Mouse (Mus musculus): Measurements from ENCODE around the gene Pilrb1. TPM values are rescaled to one million over a fixed set of nuclear protein-coding genes. Genes with fewer than 3 reads are reported as not detected.

Gene Pilrb1
- polyA plus RNA-seq, 1 experiment from 2014 or later = 4.3 TPM

DNA sequence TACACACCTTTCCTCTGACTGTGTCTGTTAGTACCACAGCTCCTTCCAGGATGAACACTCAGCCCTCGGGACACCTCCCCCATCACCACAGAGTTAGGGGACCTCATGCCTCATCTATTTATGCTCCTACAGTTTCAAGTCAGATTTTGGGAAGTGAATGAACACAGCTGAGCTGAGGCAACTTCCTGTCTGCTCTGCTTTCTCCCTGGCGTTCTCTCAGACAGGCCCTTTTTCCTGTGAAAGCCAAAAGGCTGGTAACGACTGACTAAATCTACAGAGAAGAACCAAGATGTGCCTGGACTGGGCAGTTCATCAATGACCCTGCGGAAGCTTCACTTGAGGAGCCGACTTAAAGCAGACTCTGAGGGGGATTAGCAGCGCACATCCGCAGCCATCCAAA is 27.7 kb downstream of the Pilrb1 start:
- Histone ChIP-seq H3K27me3 (replicated peaks; ENCODE audit: control insufficient read depth, insufficient read depth, low read length) (no peaks in the 10 kb centered on the region), H3K4me2 (replicated peaks; ENCODE audit: low read depth) (no peak overlapping the region), H3K9me3 (ENCODE audit: control insufficient read depth) (no peaks in the 10 kb centered on the region), H3K9ac (ENCODE audit: low read depth, low read length) (no peak overlapping the region), H3K4me3 (ENCODE audit: low read depth, low read length) (no peak overlapping the region), H3K27ac (ENCODE audit: low read depth, low read length) (no peak overlapping the region), H3K4me1 (replicated peaks; ENCODE audit: control insufficient read depth, insufficient read depth, low read length) (no peaks in the 10 kb centered on the region), H3K36me3 (ENCODE audit: control insufficient read depth, insufficient read depth) (no peaks in the 10 kb centered on the region)
- ATAC-seq = no peak
- WGBS = 73% methylated on average over 7 of the region's 7 CpGs
- no peak for TF ChIP-seq CTCF (IDR thresholded peaks at IDR 0.05; ENCODE audit: low read depth)

DNA sequence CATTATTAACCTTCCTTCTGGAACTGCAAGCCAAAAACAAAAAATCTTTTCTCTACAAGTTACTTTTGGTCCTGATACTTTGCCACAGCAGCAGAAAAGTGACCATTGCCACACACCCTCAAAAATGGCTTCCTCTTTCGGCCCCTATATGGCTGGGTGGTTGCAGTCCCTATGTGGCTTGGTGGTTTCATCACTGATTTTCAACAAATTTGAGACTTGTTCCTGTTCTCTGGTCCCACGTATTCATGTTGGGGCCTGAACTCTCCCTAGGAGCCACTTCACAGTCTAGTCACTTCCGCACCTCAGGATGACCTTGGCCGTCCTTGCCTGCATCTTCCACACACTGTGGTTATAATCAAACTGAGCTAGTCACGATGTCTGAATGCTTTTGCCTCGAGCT is 29.2 kb downstream of the Pilrb1 start:
- TF ChIP-seq CTCF (IDR thresholded peaks at IDR 0.05; ENCODE audit: low read depth) = no peak
- no peak for ATAC-seq
- no peak overlapping the region for H3K27ac ChIP-seq (ENCODE audit: low read depth, low read length)
- no peak overlapping the region for H3K4me2 ChIP-seq (replicated peaks; ENCODE audit: low read depth)
- H3K9ac ChIP-seq (ENCODE audit: low read depth, low read length) = no peak overlapping the region
- no peaks in the 10 kb centered on the region for H3K36me3 ChIP-seq (ENCODE audit: control insufficient read depth, insufficient read depth)
- H3K4me1 ChIP-seq (replicated peaks; ENCODE audit: control insufficient read depth, insufficient read depth, low read length) = no peaks in the 10 kb centered on the region
- no peaks in the 10 kb centered on the region for H3K9me3 ChIP-seq (ENCODE audit: control insufficient read depth)
- 78% methylated on average over 6 of the region's 6 CpGs for WGBS
- H3K4me3 ChIP-seq (ENCODE audit: low read depth, low read length) = no peak overlapping the region
- no peaks in the 10 kb centered on the region for H3K27me3 ChIP-seq (replicated peaks; ENCODE audit: control insufficient read depth, insufficient read depth, low read length)

DNA sequence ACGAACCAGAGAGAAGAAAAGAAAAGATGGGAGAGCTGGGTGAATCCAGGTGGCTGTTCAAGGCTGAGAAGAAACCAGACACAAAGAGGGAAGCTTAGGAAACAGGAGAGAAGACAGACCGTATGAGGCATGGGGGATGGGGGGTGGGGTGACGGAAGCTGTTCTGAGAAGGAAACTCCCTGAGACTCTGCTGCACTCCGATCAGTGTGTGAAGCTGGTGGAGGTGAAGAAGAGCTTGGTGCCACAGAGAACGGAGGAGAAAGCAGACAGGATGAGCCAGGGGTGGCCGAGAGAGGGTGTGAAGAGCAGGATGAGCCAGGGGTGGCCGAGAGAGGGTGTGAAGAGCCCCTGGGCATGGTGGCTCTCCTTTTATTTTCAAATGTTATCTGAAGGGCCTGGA is 31.5 kb downstream of the Pilrb1 start:
- Histone ChIP-seq H3K27ac (ENCODE audit: low read depth, low read length) (no peak overlapping the region), H3K4me1 (replicated peaks; ENCODE audit: control insufficient read depth, insufficient read depth, low read length) (no peaks in the 10 kb centered on the region), H3K9me3 (ENCODE audit: control insufficient read depth) (no peaks in the 10 kb centered on the region), H3K36me3 (ENCODE audit: control insufficient read depth, insufficient read depth) (no peaks in the 10 kb centered on the region), H3K4me3 (ENCODE audit: low read depth, low read length) (no peak overlapping the region), H3K4me2 (replicated peaks; ENCODE audit: low read depth) (no peak overlapping the region), H3K27me3 (replicated peaks; ENCODE audit: control insufficient read depth, insufficient read depth, low read length) (no peaks in the 10 kb centered on the region), H3K9ac (ENCODE audit: low read depth, low read length) (no peak overlapping the region)
- no peak for TF ChIP-seq CTCF (IDR thresholded peaks at IDR 0.05; ENCODE audit: low read depth)
- no peak for ATAC-seq
- 47% methylated on average over 7 of the region's 7 CpGs for WGBS

- H3K4me3 ChIP-seq (ENCODE audit: low read depth, low read length) = no peak overlapping the region
- H3K4me2 ChIP-seq (replicated peaks; ENCODE audit: low read depth) = no peak overlapping the region
- no peak for ATAC-seq
- no peak overlapping the region for H3K9ac ChIP-seq (ENCODE audit: low read depth, low read length)
- H3K9me3 ChIP-seq (ENCODE audit: control insufficient read depth) = no peaks in the 10 kb centered on the region
- H3K27ac ChIP-seq (ENCODE audit: low read depth, low read length) = no peak overlapping the region
- WGBS = 62% methylated on average over 2 of the region's 2 CpGs
- H3K36me3 ChIP-seq (ENCODE audit: control insufficient read depth, insufficient read depth) = no peaks in the 10 kb centered on the region
- no peak for TF ChIP-seq CTCF (IDR thresholded peaks at IDR 0.05; ENCODE audit: low read depth)
- H3K27me3 ChIP-seq (replicated peaks; ENCODE audit: control insufficient read depth, insufficient read depth, low read length) = no peaks in the 10 kb centered on the region
- H3K4me1 ChIP-seq (replicated peaks; ENCODE audit: control insufficient read depth, insufficient read depth, low read length) = no peaks in the 10 kb centered on the region
Observed at GRCm38 (mm10) chr5:137825971-137826370, 31.9 kb downstream of the Pilrb1 start.

DNA sequence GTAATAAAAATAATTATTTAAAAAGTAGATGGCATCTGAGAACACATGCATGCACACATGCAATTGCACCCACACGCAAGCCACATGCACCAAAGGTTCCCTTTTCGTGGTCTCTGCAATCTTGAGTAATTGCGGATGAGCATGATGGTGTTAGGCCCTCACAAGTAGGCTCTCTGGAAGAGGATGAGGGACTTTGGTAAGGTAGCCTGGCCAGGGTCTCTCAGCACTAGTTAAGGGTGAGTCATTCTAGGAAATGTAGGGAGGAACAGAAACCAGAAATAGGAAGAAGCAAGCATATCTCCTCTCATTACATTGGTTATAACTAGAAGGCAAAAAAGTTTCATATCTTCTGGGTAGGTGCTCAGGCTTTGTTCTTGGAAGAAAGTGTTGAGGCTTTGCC is 32.9 kb downstream of the Pilrb1 start:
- H3K27me3 ChIP-seq (replicated peaks; ENCODE audit: control insufficient read depth, insufficient read depth, low read length) = no peaks in the 10 kb centered on the region
- TF ChIP-seq CTCF (IDR thresholded peaks at IDR 0.05; ENCODE audit: low read depth) = no peak
- no peak for ATAC-seq
- no peak overlapping the region for H3K4me2 ChIP-seq (replicated peaks; ENCODE audit: low read depth)
- 94% methylated on average over 3 of the region's 3 CpGs for WGBS
- H3K9ac ChIP-seq (ENCODE audit: low read depth, low read length) = no peak overlapping the region
- H3K4me3 ChIP-seq (ENCODE audit: low read depth, low read length) = no peak overlapping the region
- no peak overlapping the region for H3K27ac ChIP-seq (ENCODE audit: low read depth, low read length)
- H3K4me1 ChIP-seq (replicated peaks; ENCODE audit: control insufficient read depth, insufficient read depth, low read length) = no peaks in the 10 kb centered on the region
- H3K36me3 ChIP-seq (ENCODE audit: control insufficient read depth, insufficient read depth) = no peaks in the 10 kb centered on the region
- H3K9me3 ChIP-seq (ENCODE audit: control insufficient read depth) = no peaks in the 10 kb centered on the region

- TF ChIP-seq CTCF (IDR thresholded peaks at IDR 0.05; ENCODE audit: low read depth) = no peak
- Histone ChIP-seq H3K36me3 (ENCODE audit: control insufficient read depth, insufficient read depth) (no peaks in the 10 kb centered on the region), H3K4me3 (ENCODE audit: low read depth, low read length) (no peak overlapping the region), H3K4me1 (replicated peaks; ENCODE audit: control insufficient read depth, insufficient read depth, low read length) (no peaks in the 10 kb centered on the region), H3K27me3 (replicated peaks; ENCODE audit: control insufficient read depth, insufficient read depth, low read length) (no peaks in the 10 kb centered on the region), H3K9ac (ENCODE audit: low read depth, low read length) (no peak overlapping the region), H3K4me2 (replicated peaks; ENCODE audit: low read depth) (no peak overlapping the region), H3K27ac (ENCODE audit: low read depth, low read length) (no peak overlapping the region), H3K9me3 (ENCODE audit: control insufficient read depth) (no peaks in the 10 kb centered on the region)
- 83% methylated on average over 6 of the region's 6 CpGs for WGBS
- ATAC-seq = no peak
Observed at GRCm38 (mm10) chr5:137823455-137824045, 34.4 kb downstream of the Pilrb1 start.

GRCm38 (mm10) chr5:137822602-137823001 is 35.3 kb downstream of the Pilrb1 start:
- TF ChIP-seq CTCF (IDR thresholded peaks at IDR 0.05; ENCODE audit: low read depth) = no peak
- H3K4me3 ChIP-seq (ENCODE audit: low read depth, low read length) = no peak overlapping the region
- no peaks in the 10 kb centered on the region for H3K27me3 ChIP-seq (replicated peaks; ENCODE audit: control insufficient read depth, insufficient read depth, low read length)
- H3K4me2 ChIP-seq (replicated peaks; ENCODE audit: low read depth) = no peak overlapping the region
- no peaks in the 10 kb centered on the region for H3K9me3 ChIP-seq (ENCODE audit: control insufficient read depth)
- no peaks in the 10 kb centered on the region for H3K4me1 ChIP-seq (replicated peaks; ENCODE audit: control insufficient read depth, insufficient read depth, low read length)
- no peak for ATAC-seq
- no peak overlapping the region for H3K9ac ChIP-seq (ENCODE audit: low read depth, low read length)
- no peaks in the 10 kb centered on the region for H3K36me3 ChIP-seq (ENCODE audit: control insufficient read depth, insufficient read depth)
- WGBS = 81% methylated on average over 1 of the region's 1 CpGs
- H3K27ac ChIP-seq (ENCODE audit: low read depth, low read length) = no peak overlapping the region

Data from intestine, postnatal 0 days (tissue).